Mouse (Mus musculus): ENCODE data around the gene Zfand5. TPM values are rescaled to one million over a fixed set of nuclear protein-coding genes. Genes with fewer than 3 reads are reported as not detected.
"Not testable (repeated sequence)": the region's sequence is repeated elsewhere in the genome, so short reads cannot be mapped to it uniquely, and the experiment has no call there.

Zfand5 gene
- polyA plus RNA-seq, 1 experiment from 2014 or later: 161 TPM

GRCm38 (mm10) chr19:21274714-21275113 is 2.6 kb downstream of the Zfand5 start:
- WGBS: 30% methylated on average over 3 of the region's 3 CpGs
- Histone ChIP-seq H3K9ac (replicated peaks) (peak overlapping the region; percentile 65), H3K4me3 (replicated peaks) (peak overlapping the region; percentile 81), H3K4me2 (replicated peaks) (peak overlapping the region; percentile 81), H3K27ac (no peak overlapping the region), H3K36me3 (peaks cover 16% of the 10 kb centered on the region), H3K4me1 (replicated peaks) (peaks cover 36% of the 10 kb centered on the region), H3K27me3 (no peaks in the 10 kb centered on the region), H3K9me3 (no peaks in the 10 kb centered on the region)
- ATAC-seq: no peak

- H3K4me3 ChIP-seq (replicated peaks): no peak overlapping the region
- no peaks in the 10 kb centered on the region for H3K27me3 ChIP-seq
- H3K4me2 ChIP-seq (replicated peaks): no peak overlapping the region
- no peaks in the 10 kb centered on the region for H3K9me3 ChIP-seq
- H3K36me3 ChIP-seq: peaks cover 22% of the 10 kb centered on the region
- no peak overlapping the region for H3K27ac ChIP-seq
- H3K9ac ChIP-seq (replicated peaks): no peak overlapping the region
- peaks cover 30% of the 10 kb centered on the region for H3K4me1 ChIP-seq (replicated peaks)
- ATAC-seq: no peak
These were observed 4.2 kb downstream of the Zfand5 start for GRCm38 (mm10) chr19:21276317-21276716.

- peaks cover 31% of the 10 kb centered on the region for H3K36me3 ChIP-seq
- 87% methylated on average over 3 of the region's 3 CpGs for whole genome bisulfite sequencing
- no peaks in the 10 kb centered on the region for H3K4me1 ChIP-seq (replicated peaks)
These were observed 14.5 kb downstream of the Zfand5 start for GRCm38 (mm10) chr19:21286421-21287097.

GRCm38 (mm10) chr19:21297411-21297810 is 25.3 kb downstream of the Zfand5 start:
- Histone ChIP-seq H3K9me3 (no peaks in the 10 kb centered on the region), H3K36me3 (no peaks in the 10 kb centered on the region), H3K4me1 (replicated peaks) (no peaks in the 10 kb centered on the region), H3K27me3 (no peaks in the 10 kb centered on the region), H3K27ac (no peak overlapping the region), H3K4me2 (replicated peaks) (no peak overlapping the region), H3K9ac (replicated peaks) (no peak overlapping the region), H3K4me3 (replicated peaks) (no peak overlapping the region)
- 91% methylated on average over 4 of the region's 4 CpGs for WGBS
- ATAC-seq: no peak

More at GRCm38 (mm10) chr19:21286421-21287097, 14.5 kb downstream of the Zfand5 start:
- Histone ChIP-seq H3K9me3 (no peaks in the 10 kb centered on the region), H3K27me3 (no peaks in the 10 kb centered on the region), H3K4me2 (replicated peaks) (no peak overlapping the region), H3K4me3 (replicated peaks) (no peak overlapping the region), H3K27ac (no peak overlapping the region), H3K9ac (replicated peaks) (no peak overlapping the region)
- ATAC-seq: no peak

GRCm38 (mm10) chr19:21301787-21302186 is 29.7 kb downstream of the Zfand5 start:
- 62% methylated on average over 3 of the region's 3 CpGs for WGBS
- Histone ChIP-seq H3K27me3 (no peaks in the 10 kb centered on the region), H3K9me3 (no peaks in the 10 kb centered on the region), H3K4me2 (replicated peaks) (no peak overlapping the region), H3K36me3 (no peaks in the 10 kb centered on the region), H3K4me1 (replicated peaks) (no peaks in the 10 kb centered on the region), H3K27ac (no peak overlapping the region), H3K4me3 (replicated peaks) (no peak overlapping the region), H3K9ac (replicated peaks) (no peak overlapping the region)
- no peak for ATAC-seq

- H3K4me2 ChIP-seq (replicated peaks): no peak overlapping the region
- H3K36me3 ChIP-seq: no peaks in the 10 kb centered on the region
- H3K4me1 ChIP-seq (replicated peaks): no peaks in the 10 kb centered on the region
- ATAC-seq: no peak
- no peaks in the 10 kb centered on the region for H3K27me3 ChIP-seq
- H3K9ac ChIP-seq (replicated peaks): no peak overlapping the region
- no peaks in the 10 kb centered on the region for H3K9me3 ChIP-seq
- H3K27ac ChIP-seq: no peak overlapping the region
- 95% methylated on average over 3 of the region's 3 CpGs for WGBS
- no peak overlapping the region for H3K4me3 ChIP-seq (replicated peaks)
These were observed 35.7 kb downstream of the Zfand5 start for GRCm38 (mm10) chr19:21307755-21308154.

GRCm38 (mm10) chr19:21310364-21310763 is 38.3 kb downstream of the Zfand5 start:
- not testable (repeated sequence) for H3K27ac ChIP-seq; H3K4me2 ChIP-seq (replicated peaks); H3K9me3 ChIP-seq; H3K4me1 ChIP-seq (replicated peaks); H3K4me3 ChIP-seq (replicated peaks); ATAC-seq; H3K9ac ChIP-seq (replicated peaks); H3K36me3 ChIP-seq; H3K27me3 ChIP-seq
- WGBS: 93% methylated on average over 5 of the region's 5 CpGs

GRCm38 (mm10) chr19:21315701-21316100 is 43.6 kb downstream of the Zfand5 start:
- no peaks in the 10 kb centered on the region for H3K9me3 ChIP-seq
- H3K27ac ChIP-seq: no peak overlapping the region
- 81% methylated on average over 3 of the region's 3 CpGs for WGBS
- no peak for ATAC-seq
- H3K4me1 ChIP-seq (replicated peaks): no peaks in the 10 kb centered on the region
- H3K36me3 ChIP-seq: no peaks in the 10 kb centered on the region
- H3K27me3 ChIP-seq: no peaks in the 10 kb centered on the region
- H3K4me3 ChIP-seq (replicated peaks): no peak overlapping the region
- H3K9ac ChIP-seq (replicated peaks): no peak overlapping the region
- no peak overlapping the region for H3K4me2 ChIP-seq (replicated peaks)

GRCm38 (mm10) chr19:21319618-21320017 is 47.5 kb downstream of the Zfand5 start:
- H3K27ac ChIP-seq: no peak overlapping the region
- no peaks in the 10 kb centered on the region for H3K27me3 ChIP-seq
- H3K4me3 ChIP-seq (replicated peaks): no peak overlapping the region
- no peaks in the 10 kb centered on the region for H3K4me1 ChIP-seq (replicated peaks)
- no peaks in the 10 kb centered on the region for H3K36me3 ChIP-seq
- ATAC-seq: no peak
- H3K9me3 ChIP-seq: no peaks in the 10 kb centered on the region
- no peak overlapping the region for H3K4me2 ChIP-seq (replicated peaks)
- H3K9ac ChIP-seq (replicated peaks): no peak overlapping the region
- WGBS: 94% methylated on average over 1 of the region's 1 CpGs

GRCm38 (mm10) chr19:21325333-21325732 is 53.3 kb downstream of the Zfand5 start:
- no peak for ATAC-seq
- 0 out of 2 replicates have a peak, but pooled peaks cover 5% of the 10 kb centered on the region for H3K9me3 ChIP-seq
- H3K4me1 ChIP-seq (replicated peaks): no peaks in the 10 kb centered on the region
- no peak overlapping the region for H3K4me3 ChIP-seq (replicated peaks)
- no peak overlapping the region for H3K4me2 ChIP-seq (replicated peaks)
- no peaks in the 10 kb centered on the region for H3K36me3 ChIP-seq
- WGBS: 89% methylated on average over 3 of the region's 3 CpGs
- H3K27ac ChIP-seq: no peak overlapping the region
- no peaks in the 10 kb centered on the region for H3K27me3 ChIP-seq
- no peak overlapping the region for H3K9ac ChIP-seq (replicated peaks)

GRCm38 (mm10) chr19:21328951-21329350 is 56.9 kb downstream of the Zfand5 start:
- WGBS: 71% methylated on average over 9 of the region's 9 CpGs
- Histone ChIP-seq H3K4me2 (replicated peaks) (no peak overlapping the region), H3K9me3 (0 out of 2 replicates have a peak, but pooled peaks cover 5% of the 10 kb centered on the region), H3K27ac (no peak overlapping the region), H3K9ac (replicated peaks) (no peak overlapping the region), H3K27me3 (no peaks in the 10 kb centered on the region), H3K4me1 (replicated peaks) (no peaks in the 10 kb centered on the region), H3K36me3 (no peaks in the 10 kb centered on the region), H3K4me3 (replicated peaks) (no peak overlapping the region)
- ATAC-seq: 0 out of 2 replicates have a peak, but pooled peaks have one; percentile 24

- Histone ChIP-seq H3K4me2 (replicated peaks) (no peak overlapping the region), H3K27ac (no peak overlapping the region), H3K9me3 (0 out of 2 replicates have a peak, but pooled peaks cover 5% of the 10 kb centered on the region), H3K36me3 (no peaks in the 10 kb centered on the region), H3K4me3 (replicated peaks) (no peak overlapping the region), H3K9ac (replicated peaks) (no peak overlapping the region), H3K4me1 (replicated peaks) (no peaks in the 10 kb centered on the region), H3K27me3 (no peaks in the 10 kb centered on the region)
- no peak for ATAC-seq
- WGBS: 66% methylated on average over 5 of the region's 5 CpGs
These were observed 57.7 kb downstream of the Zfand5 start for GRCm38 (mm10) chr19:21329770-21330169.
